Mouse (Mus musculus) CD8-positive naive resting alpha-beta T cell, adult 2 months (primary cell): ENCODE measurements around the gene Map3k4.

Experiments
- DNase-seq, 2 experiments: peaks; one replicate each; pipeline ENCODE4 v3.0.0; 2022; ENCODE audit warnings: low read depth in 2 of 2, low spot score in 2 of 2

The Map3k4 gene

GRCm38 (mm10) chr17:12186341-12186740, 132.3 kb downstream of the Map3k4 start:
- DNase-seq: no peak

- DNase-seq: no peak
Observed at GRCm38 (mm10) chr17:12185855-12186254, 132.7 kb downstream of the Map3k4 start.

GRCm38 (mm10) chr17:12184283-12184682, 134.3 kb downstream of the Map3k4 start:
- DNase-seq: no peak

GRCm38 (mm10) chr17:12182702-12183485, 135.7 kb downstream of the Map3k4 start:
- DNase-seq: no peak

GRCm38 (mm10) chr17:12179766-12180165, 138.8 kb downstream of the Map3k4 start:
- no peak for DNase-seq

GRCm38 (mm10) chr17:12179339-12179738, 139.3 kb downstream of the Map3k4 start:
- no peak for DNase-seq
